Mouse (Mus musculus) MEL (cell line): ENCODE measurements around the gene Trpt1. TPM values are rescaled to one million over a fixed set of nuclear protein-coding genes. Genes with fewer than 3 reads are reported as not detected.

Experiments used
- DNase-seq: peaks from one replicate; pipeline ENCODE4 v3.0.0; 2011; ENCODE audit warnings: low read depth, low spot score
- H3K27ac ChIP-seq: 2 replicates; pipeline ENCODE4 v1.5.1; 2012; ENCODE audit warnings: low read depth, mild to moderate bottlenecking, control low read depth, low read length, moderate library complexity; ENCODE audit not compliant: control insufficient read depth
- H3K27me3 ChIP-seq, 2 experiments: fragments of 150-350 bp in 1 of 2; sonication (generic) in 1 of 2; 2 replicates each; pipeline ENCODE4 v1.6.1; 2012; ENCODE audit warnings: low read length in 2 of 2, mild to moderate bottlenecking in 2 of 2, improper control_type of control experiment in 1 of 2, moderate library complexity in 1 of 2; ENCODE audit not compliant: insufficient read depth in 2 of 2, control insufficient read depth in 1 of 2
- H3K36me3 ChIP-seq, 2 experiments: 2 replicates each; pipeline ENCODE4 v1.6.1; 2012 to 2014; ENCODE audit warnings: low read length in 2 of 2, improper control_type of control experiment in 1 of 2, inconsistent platforms in 1 of 2, mild to moderate bottlenecking in 1 of 2; ENCODE audit not compliant: insufficient read depth in 2 of 2, control insufficient read depth in 1 of 2
- H3K4me1 ChIP-seq, 2 experiments: fragments of 150-350 bp in 1 of 2; sonication (generic) in 1 of 2; 2 replicates each; pipeline ENCODE4 v1.6.1; 2012; ENCODE audit warnings: low read length in 2 of 2, improper control_type of control experiment in 1 of 2, mild to moderate bottlenecking in 1 of 2; ENCODE audit not compliant: insufficient read depth in 2 of 2, control insufficient read depth in 1 of 2
- H3K4me3 ChIP-seq, 2 experiments: fragments of 150-350 bp in 1 of 2; sonication (generic) in 1 of 2; 2 replicates each; pipeline ENCODE4 v1.5.1; 2012; ENCODE audit warnings: low read depth in 2 of 2, low read length in 2 of 2, mild to moderate bottlenecking in 2 of 2, moderate library complexity in 2 of 2, control low read depth in 1 of 2, improper control_type of control experiment in 1 of 2; ENCODE audit not compliant: control insufficient read depth in 1 of 2, insufficient read depth in 1 of 2
- H3K79me2 ChIP-seq: 2 replicates; pipeline ENCODE4 v1.6.1; 2012; ENCODE audit warnings: mild to moderate bottlenecking, low read length, moderate library complexity; ENCODE audit not compliant: control insufficient read depth, poor library complexity, insufficient read depth
- H3K9ac ChIP-seq: 2 replicates; pipeline ENCODE4 v1.6.1; 2012; ENCODE audit warnings: low read depth, mild to moderate bottlenecking, control low read depth, low read length, moderate library complexity; ENCODE audit not compliant: control insufficient read depth, poor library complexity, severe bottlenecking
- H3K9me3 ChIP-seq: fragments of 150-350 bp; sonication (generic); replicated peaks from 2 replicates; pipeline ENCODE4 v1.6.1; 2012; ENCODE audit warnings: mild to moderate bottlenecking, low read length, improper control_type of control experiment, moderate library complexity; ENCODE audit not compliant: insufficient read depth
- BHLHE40 ChIP-seq: IDR thresholded peaks from 2 replicates; pipeline ENCODE4 v1.6.1; 2012; ENCODE audit warnings: low read depth, mild to moderate bottlenecking, inconsistent platforms, low read length, improper control_type of control experiment, borderline replicate concordance
- CHD2 ChIP-seq: IDR thresholded peaks from 2 replicates; pipeline ENCODE4 v1.6.1; 2011; ENCODE audit warnings: low read length, improper control_type of control experiment
- CTCF ChIP-seq, 3 experiments: IDR thresholded peaks in 2 of 3; conservative IDR thresholded peaks in 1 of 3; 2 replicates each; pipeline ENCODE4 v1.5.1; 2011 to 2012; ENCODE audit warnings: low read length in 3 of 3, low read depth in 2 of 3, mild to moderate bottlenecking in 2 of 3, improper control_type of control experiment in 1 of 3, inconsistent platforms in 1 of 3, mixed read lengths in 1 of 3, moderate library complexity in 1 of 3; ENCODE audit not compliant: control insufficient read depth in 1 of 3, insufficient read depth in 1 of 3, poor library complexity in 1 of 3, severe bottlenecking in 1 of 3
- E2F4 ChIP-seq: IDR thresholded peaks from 2 replicates; pipeline ENCODE4 v1.6.1; 2011; ENCODE audit warnings: low read depth, low read length, improper control_type of control experiment, borderline replicate concordance
- ELF1 ChIP-seq: IDR thresholded peaks from 2 replicates; pipeline ENCODE4 v1.6.1; 2014; ENCODE audit warnings: low read depth, mild to moderate bottlenecking, inconsistent platforms, low read length, improper control_type of control experiment, moderate library complexity
- ETS1 ChIP-seq: IDR thresholded peaks from 2 replicates; pipeline ENCODE4 v1.6.1; 2012; ENCODE audit warnings: low read depth, mild to moderate bottlenecking, inconsistent platforms, low read length, improper control_type of control experiment, moderate library complexity
- GABPA ChIP-seq: IDR thresholded peaks from 2 replicates; pipeline ENCODE4 v1.6.1; 2012; ENCODE audit warnings: low read depth, mild to moderate bottlenecking, inconsistent platforms, low read length, improper control_type of control experiment, moderate library complexity
- HCFC1 ChIP-seq: IDR thresholded peaks from 2 replicates; pipeline ENCODE4 v1.6.1; 2012; ENCODE audit warnings: low read depth, mild to moderate bottlenecking, inconsistent platforms, low read length, improper control_type of control experiment, moderate library complexity
- KAT2A ChIP-seq: conservative IDR thresholded peaks from 2 replicates; pipeline ENCODE4 v1.6.1; 2012; ENCODE audit warnings: low read depth, low read length, improper control_type of control experiment, inconsistent platforms
- MAFK ChIP-seq: IDR thresholded peaks from 2 replicates; pipeline ENCODE4 v1.6.1; 2011; ENCODE audit warnings: low read depth, mild to moderate bottlenecking, low read length, improper control_type of control experiment, borderline replicate concordance
- MAX ChIP-seq: IDR thresholded peaks from 2 replicates; pipeline ENCODE4 v1.6.1; 2011; ENCODE audit warnings: low read length, improper control_type of control experiment
- MAZ ChIP-seq: IDR thresholded peaks from 2 replicates; pipeline ENCODE4 v1.6.1; 2012; ENCODE audit warnings: low read depth, mild to moderate bottlenecking, inconsistent platforms, low read length, improper control_type of control experiment
- MEF2A ChIP-seq: IDR thresholded peaks from 2 replicates; pipeline ENCODE4 v1.6.1; 2014; ENCODE audit warnings: low read depth, mild to moderate bottlenecking, inconsistent platforms, low read length, improper control_type of control experiment; ENCODE audit not compliant: poor library complexity, insufficient replicate concordance, severe bottlenecking; ENCODE audit errors: extremely low read depth
- MYB ChIP-seq: IDR thresholded peaks from 2 replicates; pipeline ENCODE4 v1.6.1; 2011; ENCODE audit warnings: mild to moderate bottlenecking, low read depth, low read length, improper control_type of control experiment
- MYC ChIP-seq: IDR thresholded peaks from 2 replicates; pipeline ENCODE4 v1.6.1; 2011; ENCODE audit warnings: low read depth, mild to moderate bottlenecking, low read length, improper control_type of control experiment, moderate library complexity
- NELFE ChIP-seq: IDR thresholded peaks from 2 replicates; pipeline ENCODE4 v1.6.1; 2011; ENCODE audit warnings: low read depth, low read length, improper control_type of control experiment
- NRF1 ChIP-seq: IDR thresholded peaks from 2 replicates; pipeline ENCODE4 v1.6.1; 2014; ENCODE audit warnings: low read depth, mild to moderate bottlenecking, inconsistent platforms, low read length, improper control_type of control experiment, moderate library complexity; ENCODE audit not compliant: poor library complexity, insufficient read depth, severe bottlenecking
- POLR2A ChIP-seq, 2 experiments: IDR thresholded peaks; 2 replicates each; pipeline ENCODE4 v1.6.1; 2011 to 2012; ENCODE audit warnings: low read length in 2 of 2, mild to moderate bottlenecking in 2 of 2, control low read depth in 1 of 2, improper control_type of control experiment in 1 of 2, low read depth in 1 of 2, moderate library complexity in 1 of 2; ENCODE audit not compliant: control insufficient read depth in 1 of 2, insufficient read depth in 1 of 2, poor library complexity in 1 of 2
- POLR2AphosphoS2 ChIP-seq: IDR thresholded peaks from 2 replicates; pipeline ENCODE4 v1.6.1; 2011; ENCODE audit warnings: low read length, improper control_type of control experiment
- POLR2AphosphoS5 ChIP-seq: IDR thresholded peaks from 2 replicates; pipeline ENCODE4 v1.6.1; 2012; ENCODE audit warnings: low read depth, borderline replicate concordance, mild to moderate bottlenecking, inconsistent platforms, low read length, moderate library complexity, mixed read lengths
- RCOR1 ChIP-seq: IDR thresholded peaks from 2 replicates; pipeline ENCODE4 v1.6.1; 2012; ENCODE audit warnings: low read depth, mild to moderate bottlenecking, inconsistent platforms, low read length, improper control_type of control experiment
- SMC3 ChIP-seq: IDR thresholded peaks from 2 replicates; pipeline ENCODE4 v1.6.1; 2011; ENCODE audit warnings: low read depth, low read length, improper control_type of control experiment
- UBTF ChIP-seq: IDR thresholded peaks from 2 replicates; pipeline ENCODE4 v1.6.1; 2012; ENCODE audit warnings: low read depth, mild to moderate bottlenecking, inconsistent platforms, low read length, improper control_type of control experiment, moderate library complexity, borderline replicate concordance; ENCODE audit not compliant: insufficient read depth
- USF2 ChIP-seq, 2 experiments: IDR thresholded peaks; 2 replicates each; pipeline ENCODE4 v1.6.1; 2011 to 2012; ENCODE audit warnings: improper control_type of control experiment in 2 of 2, low read length in 2 of 2, borderline replicate concordance in 1 of 2, inconsistent platforms in 1 of 2, low read depth in 1 of 2, mild to moderate bottlenecking in 1 of 2; ENCODE audit not compliant: insufficient read depth in 1 of 2
- ZMIZ1 ChIP-seq: IDR thresholded peaks from 2 replicates; pipeline ENCODE4 v1.6.1; 2012; ENCODE audit warnings: low read depth, mild to moderate bottlenecking, inconsistent platforms, low read length, improper control_type of control experiment, moderate library complexity
- ZNF384 ChIP-seq: IDR thresholded peaks from 2 replicates; pipeline ENCODE4 v1.6.1; 2012; ENCODE audit warnings: low read depth, mild to moderate bottlenecking, inconsistent platforms, low read length, improper control_type of control experiment
- polyA plus RNA-seq, 2 experiments: library from polyadenylated mRNA; stranded (reverse) in 1 of 2; unstranded in 1 of 2; fragments of >175 nt in 1 of 2; fragments of >200 nt in 1 of 2; gene quantifications; 2 replicates each; pipeline versions ENCODE4 v1.2.1 to v1.2.4; 2012; ENCODE audit warnings: low replicate concordance in 2 of 2, low read depth in 1 of 2; ENCODE audit not compliant: insufficient read length in 2 of 2, insufficient read depth in 1 of 2, missing spikeins in 1 of 2
- total RNA-seq: library from RNA; depleted of rRNA; stranded (reverse); fragments of 300-350 nt; gene quantifications from 2 replicates; pipeline ENCODE4 v1.2.3, GENCODE M21; 2012

Trpt1 gene
- total and polyA plus RNA-seq, 3 experiments: 1.8 to 2.3 TPM; not detected in 1

DNA sequence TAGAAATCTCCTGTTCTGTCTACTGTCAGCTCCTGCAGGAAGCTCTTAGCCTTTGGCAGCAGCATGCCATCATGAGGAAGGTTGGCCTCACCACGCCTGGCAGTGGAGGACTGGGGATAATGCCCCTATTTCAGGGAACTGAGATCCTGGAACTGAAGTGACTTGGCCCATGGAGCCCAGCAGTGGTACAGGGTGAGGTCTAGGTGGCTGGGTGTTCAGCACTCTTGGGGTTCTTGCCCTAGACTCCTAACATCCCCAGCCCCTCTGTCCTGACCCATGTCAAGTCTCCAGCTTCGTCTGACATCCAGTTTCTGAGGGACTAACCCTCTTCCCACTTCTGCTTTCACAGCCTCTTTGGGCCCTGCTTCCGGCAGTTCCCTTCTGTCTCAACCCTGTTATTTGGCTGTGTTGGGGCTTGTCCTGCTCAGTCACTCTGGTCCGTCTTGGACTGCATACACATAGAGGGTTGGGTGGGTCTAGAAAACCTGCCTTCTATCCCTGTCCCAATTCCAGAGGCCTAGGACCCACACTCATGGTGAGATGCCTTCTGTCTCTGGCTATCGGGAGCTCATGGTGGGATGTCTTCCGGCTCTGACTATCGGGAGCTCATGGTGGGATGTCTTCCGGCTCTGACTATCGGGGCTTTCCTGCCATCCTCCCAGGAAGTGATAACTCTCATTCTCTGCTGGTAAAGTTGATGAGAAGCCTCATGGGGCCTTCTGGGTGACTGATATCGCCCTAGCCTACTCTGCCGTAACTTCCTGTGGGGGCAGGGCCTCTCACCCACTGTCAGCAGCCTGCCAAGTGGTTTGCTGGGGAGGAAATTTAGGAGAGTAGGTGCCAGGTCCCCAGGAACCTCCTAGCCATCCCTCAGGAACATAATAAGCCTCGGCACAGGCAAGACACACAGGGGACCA, 21.9 kb downstream of the Trpt1 start (continued):
- TF ChIP-seq MAZ: 0 out of 2 replicates have a peak, but pooled peaks have one; percentile 32
- TF ChIP-seq CHD2: peak; percentile 56; the same call in 1 of the 2 replicates
- TF ChIP-seq POLR2AphosphoS2: peak; percentile 75; the same call in 1 of the 2 replicates
- no peak for TF ChIP-seq MYB
- TF ChIP-seq NRF1: no peak
- TF ChIP-seq MEF2A: no peak
- no peak for TF ChIP-seq E2F4
- peak; percentile 44; the same call in 1 of the 2 replicates for TF ChIP-seq MAX
- no peak for TF ChIP-seq MAFK
- no peak for TF ChIP-seq SMC3
- no peak for TF ChIP-seq GABPA
- no peak for TF ChIP-seq BHLHE40
- TF ChIP-seq POLR2A (IDR thresholded peaks at IDR 0.05; ENCODE audit: control insufficient read depth in 1 of 2, insufficient read depth in 1 of 2, low read depth in 1 of 2, low read length in 2 of 2, poor library complexity in 1 of 2): peak; percentile 47 to 92; a peak in 2 of 4 replicates

DNA sequence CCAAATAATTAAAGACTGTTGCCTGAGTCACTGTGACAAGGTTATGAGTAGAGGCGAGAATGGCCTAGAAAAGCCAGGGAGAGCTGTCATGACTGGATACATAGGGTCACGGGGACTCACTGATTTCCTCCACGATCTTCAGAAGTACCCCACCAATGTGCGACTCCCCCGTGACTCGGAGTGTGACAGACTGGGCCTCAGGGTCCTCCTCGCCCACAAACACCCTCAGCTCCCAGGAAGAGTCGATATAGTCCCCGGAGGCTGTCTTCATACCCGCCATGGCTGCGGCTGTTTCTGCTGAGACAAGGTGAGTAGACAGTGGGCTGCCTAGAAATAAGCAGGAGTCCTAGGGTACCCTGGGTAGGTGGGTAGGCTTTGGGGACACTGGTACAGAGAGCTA, 22.6 kb downstream of the Trpt1 start:
- Histone ChIP-seq H3K9me3 (no peaks in the 10 kb centered on the region), H3K9ac (peak overlapping the region; percentile 96), H3K4me1 (peaks cover 9 to 28% of the 10 kb centered on the region in 2 experiments), H3K27ac (peak overlapping the region; percentile 99), H3K79me2 (peaks cover 25% of the 10 kb centered on the region), H3K4me3 (peak overlapping the region; percentile 76 to 94), H3K27me3 (no peaks in the 10 kb centered on the region), H3K36me3 (peaks cover 6 to 36% of the 10 kb centered on the region in 2 experiments)
- DNase-seq: no peak
- TF ChIP-seq CTCF (IDR thresholded peaks at IDR 0.05 in 2 of 3, conservative IDR thresholded peaks at IDR 0.05 in 1 of 3; ENCODE audit: control insufficient read depth in 1 of 3, insufficient read depth in 1 of 3, low read depth in 2 of 3, low read length in 3 of 3, poor library complexity in 1 of 3, severe bottlenecking in 1 of 3) (no peak), MAZ (0 out of 2 replicates have a peak, but pooled peaks have one; percentile 12), MYC (0 out of 2 replicates have a peak, but pooled peaks have one; percentile 13)

DNA sequence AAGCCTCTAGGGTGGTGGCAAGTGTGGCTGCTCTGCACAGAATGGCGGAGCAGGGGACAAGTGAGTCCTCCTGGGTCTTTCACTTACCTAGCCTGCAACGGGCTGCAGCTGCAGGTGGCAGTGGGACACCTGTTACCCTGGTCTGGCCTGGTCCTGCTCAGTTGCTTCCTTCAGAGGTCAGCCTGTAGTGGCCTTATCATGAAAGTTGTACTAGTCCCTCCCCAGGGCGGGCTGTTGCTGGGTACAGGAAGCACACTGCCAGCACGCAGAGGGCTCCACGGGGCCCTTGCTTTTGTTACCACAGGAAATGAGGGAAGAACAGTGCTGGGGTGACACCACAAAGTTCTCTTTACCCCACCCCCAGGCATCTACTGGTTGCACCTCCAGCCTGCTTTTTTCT, 23.3 kb downstream of the Trpt1 start, which contains the start of gene Fermt3:
TSS of gene Fermt3 (minus strand) at position 279 of the 400 bp plus-strand sequence.
- Histone ChIP-seq H3K79me2 (peaks cover 25% of the 10 kb centered on the region), H3K27me3 (no peaks in the 10 kb centered on the region), H3K9ac (peak within 1 kb of the TSS; percentile 96), H3K36me3 (peaks cover 6 to 36% of the 10 kb centered on the region in 2 experiments), H3K9me3 (no peaks in the 10 kb centered on the region), H3K27ac (peak within 1 kb of the TSS; percentile 99), H3K4me3 (peak within 1 kb of the TSS; percentile 76 to 94), H3K4me1 (peaks cover 9 to 28% of the 10 kb centered on the region in 2 experiments)
- peak; percentile 94 for DNase-seq
- TF ChIP-seq BHLHE40: no peak
- TF ChIP-seq UBTF: no peak
- TF ChIP-seq POLR2AphosphoS2: peak; percentile 83
- TF ChIP-seq RCOR1: no peak
- peak; percentile 80; the same call in 1 of the 2 replicates for TF ChIP-seq MAX
- TF ChIP-seq ZNF384: no peak
- peak; percentile 83; the same call in 1 of the 2 replicates for TF ChIP-seq ZMIZ1
- peak; percentile 75 for TF ChIP-seq HCFC1
- TF ChIP-seq KAT2A: no peak
- peak; percentile 91 for TF ChIP-seq NELFE
- TF ChIP-seq ETS1: peak; percentile 73
- TF ChIP-seq USF2 (IDR thresholded peaks at IDR 0.05; ENCODE audit: borderline replicate concordance in 1 of 2, insufficient read depth in 1 of 2, low read depth in 1 of 2, low read length in 2 of 2): no peak
- TF ChIP-seq POLR2AphosphoS5: no peak; the same call in 1 of the 2 replicates
- TF ChIP-seq ELF1: peak; percentile 78
- TF ChIP-seq E2F4: no peak
